Mouse (Mus musculus): ENCODE measurements around the gene Smoc1. TPM values are rescaled to one million over a fixed set of nuclear protein-coding genes. Genes with fewer than 3 reads are reported as not detected.

The Smoc1 gene
- 0.31 and 0.38 TPM in 2 replicates for polyA plus RNA-seq (2012; ENCODE audit: insufficient read depth, insufficient read length, missing spikeins)

DNA sequence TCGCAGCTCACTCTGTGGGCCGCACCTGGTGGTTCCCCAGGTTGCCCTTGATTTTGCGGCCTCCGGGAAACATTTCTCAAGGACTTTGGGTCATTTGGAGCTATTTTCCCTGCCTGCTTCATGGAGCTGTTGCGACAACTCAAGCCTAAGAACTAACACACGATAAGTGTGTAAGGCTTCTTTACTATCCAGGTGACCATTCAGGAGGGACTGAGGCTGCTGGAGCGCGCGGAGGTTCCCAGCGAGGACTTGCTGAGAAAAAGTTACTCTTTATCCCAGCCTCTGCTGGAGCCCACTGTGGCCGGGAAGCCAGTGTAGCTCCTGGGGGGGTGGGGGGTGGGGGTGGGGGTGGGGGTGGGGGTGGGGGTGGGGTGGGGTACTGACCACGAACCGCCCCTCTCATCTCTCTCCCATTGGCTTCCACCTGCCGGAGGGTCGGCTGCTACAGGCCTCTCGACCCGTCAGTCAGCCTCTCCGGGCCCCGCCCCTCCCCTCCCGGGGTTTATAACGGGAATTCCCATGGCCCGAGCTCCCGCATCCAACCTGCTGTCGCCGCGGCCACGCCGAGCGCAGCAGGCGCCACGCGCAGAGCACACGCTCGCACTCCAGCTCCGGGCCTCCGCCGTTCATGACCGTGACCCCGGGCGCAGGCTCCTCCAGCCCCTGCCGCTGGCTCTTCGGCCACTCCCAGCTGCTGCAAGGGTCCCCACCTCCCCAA, at the start of gene Smoc1:
Gene Smoc1, plus strand, starts transcription at position 532 of the 718 bp plus-strand sequence.
- Histone ChIP-seq H3K4me1 (ENCODE audit: control insufficient read depth, insufficient read depth, low read length) (no peaks in the 10 kb centered on the region), H3K27ac (ENCODE audit: insufficient read depth, low read depth, low read length) (no peak within 1 kb of the TSS), H3K4me3 (ENCODE audit: insufficient read depth, low read length) (no peak within 1 kb of the TSS)
- TF ChIP-seq CTCF (IDR thresholded peaks at IDR 0.05; ENCODE audit: low read depth, low read length) (no peak), POLR2A (IDR thresholded peaks at IDR 0.05; ENCODE audit: borderline replicate concordance, low read depth, low read length) (no peak)

GRCm38 (mm10) chr12:80982326-80982725, 44.3 kb upstream of the Smoc1 start:
- Histone ChIP-seq H3K27ac (ENCODE audit: insufficient read depth, low read depth, low read length) (no peak overlapping the region), H3K4me1 (ENCODE audit: control insufficient read depth, insufficient read depth, low read length) (no peaks in the 10 kb centered on the region), H3K4me3 (ENCODE audit: insufficient read depth, low read length) (no peak overlapping the region)
- TF ChIP-seq CTCF (IDR thresholded peaks at IDR 0.05; ENCODE audit: low read depth, low read length) = peak; percentile 97
- TF ChIP-seq POLR2A (IDR thresholded peaks at IDR 0.05; ENCODE audit: borderline replicate concordance, low read depth, low read length) = no peak

- no peak for TF ChIP-seq POLR2A (IDR thresholded peaks at IDR 0.05; ENCODE audit: borderline replicate concordance, low read depth, low read length)
- no peak for TF ChIP-seq CTCF (IDR thresholded peaks at IDR 0.05; ENCODE audit: low read depth, low read length)
- no peak overlapping the region for H3K4me3 ChIP-seq (ENCODE audit: insufficient read depth, low read length)
- no peak overlapping the region for H3K27ac ChIP-seq (ENCODE audit: insufficient read depth, low read depth, low read length)
- no peaks in the 10 kb centered on the region for H3K4me1 ChIP-seq (ENCODE audit: control insufficient read depth, insufficient read depth, low read length)
Observed at GRCm38 (mm10) chr12:80983695-80984094, 42.9 kb upstream of the Smoc1 start.

DNA sequence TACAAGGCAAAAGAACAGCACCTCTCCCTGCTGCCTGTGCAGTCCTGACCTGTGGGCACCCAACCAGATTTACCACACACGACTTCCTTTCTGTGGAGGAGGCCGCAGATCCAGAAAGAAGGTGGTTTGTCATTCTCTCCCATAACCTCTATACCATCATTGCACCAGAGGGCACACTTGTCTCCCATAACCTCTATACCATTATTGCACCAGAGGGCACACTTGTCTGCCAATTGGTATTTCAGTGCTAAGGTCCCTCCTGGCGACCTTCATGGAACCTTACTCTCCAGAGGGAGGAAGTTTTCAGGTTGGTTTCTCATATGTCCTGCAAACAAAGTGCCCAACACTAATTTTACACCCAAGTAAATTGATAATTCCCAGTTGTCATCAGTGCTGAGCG, 40.0 kb upstream of the Smoc1 start:
- Histone ChIP-seq H3K27ac (ENCODE audit: insufficient read depth, low read depth, low read length) (no peak overlapping the region), H3K4me1 (ENCODE audit: control insufficient read depth, insufficient read depth, low read length) (no peaks in the 10 kb centered on the region), H3K4me3 (ENCODE audit: insufficient read depth, low read length) (no peak overlapping the region)
- TF ChIP-seq CTCF (IDR thresholded peaks at IDR 0.05; ENCODE audit: low read depth, low read length) (no peak), POLR2A (IDR thresholded peaks at IDR 0.05; ENCODE audit: borderline replicate concordance, low read depth, low read length) (no peak)

DNA sequence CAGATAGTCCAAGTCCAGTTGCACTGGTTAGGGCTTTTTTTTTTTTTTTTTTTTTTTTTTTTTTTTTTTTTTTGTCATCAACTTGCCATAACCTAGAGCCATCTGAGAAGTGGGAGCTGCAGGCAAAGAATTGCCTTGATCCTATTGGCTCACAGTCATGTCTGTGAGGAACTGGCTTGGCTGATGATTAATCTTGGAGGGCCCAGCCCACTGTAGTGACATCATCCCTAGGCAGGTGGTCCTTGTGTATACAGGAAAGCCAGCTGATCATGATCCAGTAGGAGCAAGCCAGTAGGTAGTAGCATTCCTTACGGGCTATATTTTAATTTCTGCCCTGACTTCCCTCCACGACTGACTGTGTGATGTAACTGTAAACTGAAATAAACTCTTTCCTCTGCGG, 38.3 kb upstream of the Smoc1 start:
- no peak overlapping the region for H3K4me3 ChIP-seq (ENCODE audit: insufficient read depth, low read length)
- TF ChIP-seq POLR2A (IDR thresholded peaks at IDR 0.05; ENCODE audit: borderline replicate concordance, low read depth, low read length) (no peak), CTCF (IDR thresholded peaks at IDR 0.05; ENCODE audit: low read depth, low read length) (no peak)
- no peak overlapping the region for H3K27ac ChIP-seq (ENCODE audit: insufficient read depth, low read depth, low read length)
- H3K4me1 ChIP-seq (ENCODE audit: control insufficient read depth, insufficient read depth, low read length) = no peaks in the 10 kb centered on the region

DNA sequence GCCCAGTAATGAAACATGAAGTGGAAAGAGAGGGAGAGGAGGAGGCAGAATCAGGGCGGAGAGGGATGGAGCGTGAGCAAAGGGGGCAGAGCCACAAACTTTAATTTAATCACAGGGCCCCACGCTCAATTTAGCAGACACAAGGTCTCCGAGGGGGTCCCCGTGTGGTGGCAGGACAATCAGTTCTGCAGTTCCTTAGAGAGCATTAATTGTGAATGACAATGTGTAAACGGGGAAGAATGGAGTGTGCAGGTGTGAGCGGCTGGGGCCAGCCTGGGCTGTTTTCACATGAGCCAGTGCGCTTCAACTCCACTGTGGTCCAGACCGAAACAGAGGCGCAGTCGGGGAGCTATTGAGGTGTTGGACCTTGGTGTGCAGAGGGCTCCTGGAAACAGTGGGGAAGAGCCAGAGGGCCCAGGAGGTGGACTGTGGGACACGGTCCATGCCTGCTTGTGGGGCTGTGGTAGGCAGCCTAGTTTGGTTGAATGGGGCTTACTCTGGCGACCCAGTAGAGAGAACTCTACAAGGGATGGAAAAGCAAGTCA, 35.6 kb upstream of the Smoc1 start:
- H3K27ac ChIP-seq (ENCODE audit: insufficient read depth, low read depth, low read length) = no peak overlapping the region
- no peak for TF ChIP-seq CTCF (IDR thresholded peaks at IDR 0.05; ENCODE audit: low read depth, low read length)
- no peak for TF ChIP-seq POLR2A (IDR thresholded peaks at IDR 0.05; ENCODE audit: borderline replicate concordance, low read depth, low read length)
- no peak overlapping the region for H3K4me3 ChIP-seq (ENCODE audit: insufficient read depth, low read length)
- peaks cover 8% of the 10 kb centered on the region for H3K4me1 ChIP-seq (ENCODE audit: control insufficient read depth, insufficient read depth, low read length)

DNA sequence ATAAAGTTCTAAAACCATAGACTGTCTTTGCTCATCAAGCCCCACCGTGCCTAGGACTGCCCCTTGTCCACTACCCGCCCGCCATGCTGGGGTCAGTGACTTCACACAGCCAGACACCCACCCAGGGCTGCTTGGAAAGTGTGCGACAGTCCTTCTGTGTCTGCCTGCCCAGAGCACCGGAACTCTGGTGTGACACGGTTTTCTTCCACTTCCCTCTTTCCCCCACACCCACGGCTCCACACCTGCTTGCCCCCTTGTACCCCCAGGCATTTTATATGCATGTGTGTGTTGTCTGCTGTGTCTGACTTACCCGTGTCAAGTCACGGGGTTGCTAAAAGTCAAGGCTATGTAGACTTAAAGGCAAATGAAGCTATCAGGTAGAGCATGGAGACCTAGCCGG, 34.8 kb upstream of the Smoc1 start:
- no peak overlapping the region for H3K27ac ChIP-seq (ENCODE audit: insufficient read depth, low read depth, low read length)
- no peak overlapping the region for H3K4me3 ChIP-seq (ENCODE audit: insufficient read depth, low read length)
- H3K4me1 ChIP-seq (ENCODE audit: control insufficient read depth, insufficient read depth, low read length) = peaks cover 8% of the 10 kb centered on the region
- TF ChIP-seq POLR2A (IDR thresholded peaks at IDR 0.05; ENCODE audit: borderline replicate concordance, low read depth, low read length) = no peak
- TF ChIP-seq CTCF (IDR thresholded peaks at IDR 0.05; ENCODE audit: low read depth, low read length) = no peak

DNA sequence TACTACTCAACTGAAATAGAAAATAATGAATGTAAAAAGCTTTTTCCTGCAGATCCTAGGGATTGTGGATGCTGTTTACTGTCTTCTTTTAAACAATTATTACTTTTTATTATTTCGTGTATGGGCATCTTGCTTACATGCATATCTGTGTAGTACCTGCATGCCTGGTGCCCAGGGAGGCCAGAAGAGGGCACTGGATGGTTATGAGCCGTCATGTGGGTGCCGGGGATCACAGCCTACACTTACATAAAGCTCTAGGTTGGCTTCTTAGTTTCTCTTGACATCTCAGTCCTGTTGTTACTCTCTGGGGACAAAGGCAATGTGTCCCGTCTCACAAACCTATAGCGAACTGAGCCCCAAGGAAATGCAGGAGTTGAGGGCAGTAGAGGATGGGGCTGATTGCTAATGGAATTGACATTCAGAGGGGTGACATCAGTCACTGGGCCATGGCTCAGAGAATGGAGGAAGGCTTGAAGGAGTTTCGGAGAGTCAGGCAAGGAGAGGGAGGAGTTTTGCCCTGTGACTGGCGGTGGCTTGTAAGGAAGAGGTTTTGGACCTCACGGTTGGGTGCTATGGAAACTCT, 34.0 kb upstream of the Smoc1 start:
- Histone ChIP-seq H3K27ac (ENCODE audit: insufficient read depth, low read depth, low read length) (no peak overlapping the region), H3K4me3 (ENCODE audit: insufficient read depth, low read length) (no peak overlapping the region), H3K4me1 (ENCODE audit: control insufficient read depth, insufficient read depth, low read length) (peaks cover 8% of the 10 kb centered on the region)
- TF ChIP-seq POLR2A (IDR thresholded peaks at IDR 0.05; ENCODE audit: borderline replicate concordance, low read depth, low read length) (no peak), CTCF (IDR thresholded peaks at IDR 0.05; ENCODE audit: low read depth, low read length) (no peak)

GRCm38 (mm10) chr12:80993773-80994172, 32.8 kb upstream of the Smoc1 start:
- Histone ChIP-seq H3K4me3 (ENCODE audit: insufficient read depth, low read length) (no peak overlapping the region), H3K27ac (ENCODE audit: insufficient read depth, low read depth, low read length) (no peak overlapping the region), H3K4me1 (ENCODE audit: control insufficient read depth, insufficient read depth, low read length) (peaks cover 8% of the 10 kb centered on the region)
- TF ChIP-seq CTCF (IDR thresholded peaks at IDR 0.05; ENCODE audit: low read depth, low read length) (no peak), POLR2A (IDR thresholded peaks at IDR 0.05; ENCODE audit: borderline replicate concordance, low read depth, low read length) (no peak)

DNA sequence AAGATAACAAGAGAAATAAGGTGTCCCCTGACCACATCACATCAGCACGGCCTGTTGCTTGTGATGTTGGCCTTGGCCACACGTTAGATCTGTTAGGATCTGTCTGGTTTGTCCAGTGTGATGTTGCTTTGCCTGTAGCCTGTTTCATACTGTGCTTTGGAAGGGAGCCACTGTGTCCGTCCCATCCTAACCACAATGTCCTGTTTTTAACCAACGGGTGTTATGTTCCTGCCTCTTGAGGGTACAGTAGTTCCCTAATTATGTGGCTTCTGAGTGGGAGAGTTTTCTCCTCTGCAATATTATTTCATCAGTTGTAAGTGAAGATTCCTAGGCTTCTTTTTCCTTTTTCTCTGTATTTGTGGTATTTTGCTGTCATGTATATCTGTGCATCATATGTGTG, 31.3 kb upstream of the Smoc1 start:
- H3K4me1 ChIP-seq (ENCODE audit: control insufficient read depth, insufficient read depth, low read length) = peaks cover 8% of the 10 kb centered on the region
- H3K27ac ChIP-seq (ENCODE audit: insufficient read depth, low read depth, low read length) = no peak overlapping the region
- no peak overlapping the region for H3K4me3 ChIP-seq (ENCODE audit: insufficient read depth, low read length)
- no peak for TF ChIP-seq POLR2A (IDR thresholded peaks at IDR 0.05; ENCODE audit: borderline replicate concordance, low read depth, low read length)
- TF ChIP-seq CTCF (IDR thresholded peaks at IDR 0.05; ENCODE audit: low read depth, low read length) = no peak
